Mouse (Mus musculus): ENCODE data around the gene Nckap5l. TPM values are rescaled to one million over a fixed set of nuclear protein-coding genes. Genes with fewer than 3 reads are reported as not detected.

Gene Nckap5l
- polyA plus RNA-seq, 1 experiment from 2014 or later, result 12.8 TPM

- DNase-seq (ENCODE audit: low spot score), result no peak
- no peaks in the 10 kb centered on the region for H3K9me3 ChIP-seq
- H3K27me3 ChIP-seq (ENCODE audit: insufficient read depth, poor library complexity, severe bottlenecking), result peaks cover 7% of the 10 kb centered on the region; the same call in 1 of the 2 replicates
- 66% methylated on average over 6 of the region's 6 CpGs for WGBS
- H3K4me1 ChIP-seq, result 0 out of 2 replicates have a peak, but pooled peaks cover 3% of the 10 kb centered on the region
- H3K36me3 ChIP-seq, result no peaks in the 10 kb centered on the region
- no peak overlapping the region for H3K27ac ChIP-seq
- no peak overlapping the region for H3K4me3 ChIP-seq
Measured at GRCm38 (mm10) chr15:99484745-99485144, 27.2 kb upstream of the Nckap5l start.

GRCm38 (mm10) chr15:99475814-99476213, 18.3 kb upstream of the Nckap5l start:
- no peaks in the 10 kb centered on the region for H3K9me3 ChIP-seq
- DNase-seq (ENCODE audit: low spot score), result no peak
- H3K36me3 ChIP-seq, result peaks cover 3% of the 10 kb centered on the region
- 85% methylated on average over 1 of the region's 1 CpGs for WGBS
- H3K4me3 ChIP-seq, result no peak overlapping the region
- H3K4me1 ChIP-seq, result peaks cover 26% of the 10 kb centered on the region
- H3K27ac ChIP-seq, result no peak overlapping the region
- H3K27me3 ChIP-seq (ENCODE audit: insufficient read depth, poor library complexity, severe bottlenecking), result no peaks in the 10 kb centered on the region

GRCm38 (mm10) chr15:99474576-99474926, 17.0 kb upstream of the Nckap5l start, which contains the start of gene Bcdin3d:
TSS of gene Bcdin3d (minus strand) at chr15:99474730.
- Histone ChIP-seq H3K27me3 (ENCODE audit: insufficient read depth, poor library complexity, severe bottlenecking) (no peaks in the 10 kb centered on the region), H3K9me3 (no peaks in the 10 kb centered on the region), H3K4me1 (peaks cover 31% of the 10 kb centered on the region), H3K27ac (peak within 1 kb of the TSS; percentile 97), H3K4me3 (peak within 1 kb of the TSS; percentile 87), H3K36me3 (peaks cover 15% of the 10 kb centered on the region)
- DNase-seq (ENCODE audit: low spot score), result peak; percentile 95
- WGBS, result under 1% methylated on average over 26 of the region's 26 CpGs

GRCm38 (mm10) chr15:99473801-99474575, 16.4 kb upstream of the Nckap5l start:
- H3K27ac ChIP-seq, result peak overlapping the region; percentile 97
- H3K9me3 ChIP-seq, result no peaks in the 10 kb centered on the region
- DNase-seq (ENCODE audit: low spot score), result peak; percentile 89
- H3K36me3 ChIP-seq, result peaks cover 20% of the 10 kb centered on the region
- H3K27me3 ChIP-seq (ENCODE audit: insufficient read depth, poor library complexity, severe bottlenecking), result no peaks in the 10 kb centered on the region
- WGBS, result 5% methylated on average over 38 of the region's 38 CpGs
- H3K4me3 ChIP-seq, result peak overlapping the region; percentile 87
- H3K4me1 ChIP-seq, result peaks cover 31% of the 10 kb centered on the region

GRCm38 (mm10) chr15:99472972-99473371, 15.4 kb upstream of the Nckap5l start:
- Histone ChIP-seq H3K27me3 (ENCODE audit: insufficient read depth, poor library complexity, severe bottlenecking) (no peaks in the 10 kb centered on the region), H3K4me3 (0 out of 2 replicates have a peak overlapping the region, but pooled peaks have one; percentile 87), H3K27ac (no peak overlapping the region), H3K36me3 (peaks cover 21% of the 10 kb centered on the region), H3K9me3 (no peaks in the 10 kb centered on the region), H3K4me1 (peaks cover 38% of the 10 kb centered on the region)
- WGBS, result 87% methylated on average over 7 of the region's 7 CpGs
- DNase-seq (ENCODE audit: low spot score), result no peak

GRCm38 (mm10) chr15:99471677-99472063, 14.1 kb upstream of the Nckap5l start:
- H3K4me1 ChIP-seq, result peaks cover 45% of the 10 kb centered on the region
- H3K27me3 ChIP-seq (ENCODE audit: insufficient read depth, poor library complexity, severe bottlenecking), result no peaks in the 10 kb centered on the region
- DNase-seq (ENCODE audit: low spot score), result no peak
- no peaks in the 10 kb centered on the region for H3K9me3 ChIP-seq
- H3K27ac ChIP-seq, result no peak overlapping the region
- WGBS, result 74% methylated on average over 14 of the region's 14 CpGs
- H3K4me3 ChIP-seq, result no peak overlapping the region
- peaks cover 21% of the 10 kb centered on the region for H3K36me3 ChIP-seq

GRCm38 (mm10) chr15:99470971-99471676, 13.6 kb upstream of the Nckap5l start:
- no peak for DNase-seq (ENCODE audit: low spot score)
- Histone ChIP-seq H3K36me3 (peaks cover 21% of the 10 kb centered on the region), H3K27me3 (ENCODE audit: insufficient read depth, poor library complexity, severe bottlenecking) (no peaks in the 10 kb centered on the region), H3K4me3 (no peak overlapping the region), H3K4me1 (peaks cover 45% of the 10 kb centered on the region), H3K27ac (peak overlapping the region; percentile 73), H3K9me3 (no peaks in the 10 kb centered on the region)
- WGBS, result 56% methylated on average over 17 of the region's 17 CpGs

GRCm38 (mm10) chr15:99470224-99470761, 12.7 kb upstream of the Nckap5l start:
- Histone ChIP-seq H3K36me3 (peaks cover 24% of the 10 kb centered on the region), H3K27ac (peak overlapping the region; percentile 73), H3K4me3 (no peak overlapping the region), H3K9me3 (no peaks in the 10 kb centered on the region), H3K27me3 (ENCODE audit: insufficient read depth, poor library complexity, severe bottlenecking) (no peaks in the 10 kb centered on the region), H3K4me1 (peaks cover 45% of the 10 kb centered on the region)
- WGBS, result 88% methylated on average over 31 of the region's 31 CpGs
- DNase-seq (ENCODE audit: low spot score), result no peak

DNA sequence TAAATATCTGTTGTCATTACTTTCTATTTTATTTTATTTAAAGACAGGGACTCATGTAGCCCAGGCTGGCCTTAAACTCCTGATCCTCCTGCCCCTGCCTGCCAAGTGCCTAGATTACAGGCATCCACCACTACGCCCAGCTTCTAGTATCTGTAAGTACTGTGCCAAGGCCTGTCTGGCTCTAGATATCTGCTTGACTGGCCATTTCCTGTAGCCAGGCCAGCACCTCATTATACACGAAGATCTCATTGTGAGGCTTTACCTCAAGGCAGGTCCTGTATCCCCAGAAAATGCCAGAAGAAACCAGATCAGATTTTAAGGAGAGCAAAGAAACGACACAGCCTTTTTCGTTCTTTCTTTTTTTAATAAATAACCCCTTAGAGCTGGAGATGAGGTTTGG, 12.2 kb upstream of the Nckap5l start:
- WGBS, result 86% methylated on average over 4 of the region's 4 CpGs
- no peaks in the 10 kb centered on the region for H3K9me3 ChIP-seq
- no peaks in the 10 kb centered on the region for H3K27me3 ChIP-seq (ENCODE audit: insufficient read depth, poor library complexity, severe bottlenecking)
- DNase-seq (ENCODE audit: low spot score), result no peak
- peaks cover 24% of the 10 kb centered on the region for H3K36me3 ChIP-seq
- H3K27ac ChIP-seq, result no peak overlapping the region
- peaks cover 41% of the 10 kb centered on the region for H3K4me1 ChIP-seq
- no peak overlapping the region for H3K4me3 ChIP-seq

GRCm38 (mm10) chr15:99469067-99469466, 11.5 kb upstream of the Nckap5l start:
- Histone ChIP-seq H3K4me1 (peaks cover 34% of the 10 kb centered on the region), H3K9me3 (no peaks in the 10 kb centered on the region), H3K36me3 (peaks cover 24% of the 10 kb centered on the region), H3K27me3 (ENCODE audit: insufficient read depth, poor library complexity, severe bottlenecking) (no peaks in the 10 kb centered on the region), H3K4me3 (no peak overlapping the region), H3K27ac (no peak overlapping the region)
- no peak for DNase-seq (ENCODE audit: low spot score)
- 36% methylated on average over 3 of the region's 3 CpGs for WGBS

- Histone ChIP-seq H3K27ac (no peak overlapping the region), H3K9me3 (no peaks in the 10 kb centered on the region), H3K27me3 (ENCODE audit: insufficient read depth, poor library complexity, severe bottlenecking) (no peaks in the 10 kb centered on the region), H3K4me1 (peaks cover 18% of the 10 kb centered on the region), H3K36me3 (peaks cover 3% of the 10 kb centered on the region; the same call in 1 of the 2 replicates), H3K4me3 (no peak overlapping the region)
- no peak for DNase-seq (ENCODE audit: low spot score)
- 70% methylated on average over 13 of the region's 13 CpGs for WGBS
Measured at GRCm38 (mm10) chr15:99463194-99463593, 5.6 kb upstream of the Nckap5l start.

DNA sequence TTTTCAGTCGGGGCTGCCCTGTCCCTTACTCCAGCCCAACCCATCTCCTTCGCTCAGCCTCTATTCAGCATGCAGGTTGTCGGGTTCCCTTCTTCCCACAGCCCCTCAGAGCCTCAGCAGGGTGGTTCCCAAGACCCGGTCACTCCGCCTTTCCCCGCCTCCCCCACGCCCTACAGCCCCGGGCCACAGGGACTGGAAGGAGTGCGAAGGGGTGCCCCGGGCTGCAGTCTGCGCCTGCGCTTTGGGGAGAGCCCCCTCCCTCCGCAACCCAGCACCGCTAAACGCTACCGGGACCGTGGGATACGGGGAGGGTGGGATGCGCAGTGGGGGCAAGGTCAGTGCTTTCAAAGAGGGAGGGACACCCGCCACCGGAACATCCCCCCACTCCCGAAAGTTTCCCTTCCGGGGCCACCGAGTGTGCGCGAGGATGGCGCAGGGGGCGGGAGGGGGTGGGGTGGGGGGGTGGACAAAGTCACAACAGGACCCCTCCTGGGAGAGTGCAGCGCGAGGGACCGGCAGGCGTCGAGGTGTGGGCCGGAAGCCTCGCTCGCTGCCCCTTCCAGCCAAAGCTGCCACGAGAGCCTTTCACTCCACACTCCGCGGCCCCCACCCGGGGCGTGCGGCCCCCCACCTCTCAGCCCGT, 464 bp downstream of the Nckap5l start:
- peaks cover 55% of the 10 kb centered on the region for H3K4me1 ChIP-seq
- DNase-seq (ENCODE audit: low spot score), result peak; percentile 85
- WGBS, result under 1% methylated on average over 38 of the region's 43 CpGs
- peaks cover 25% of the 10 kb centered on the region for H3K36me3 ChIP-seq
- H3K27ac ChIP-seq, result peak overlapping the region; percentile 90
- no peaks in the 10 kb centered on the region for H3K9me3 ChIP-seq
- no peaks in the 10 kb centered on the region for H3K27me3 ChIP-seq (ENCODE audit: insufficient read depth, poor library complexity, severe bottlenecking)
- H3K4me3 ChIP-seq, result peak overlapping the region; percentile 80

Data from heart, embryonic 10.5 days (tissue).